Mouse (Mus musculus): ENCODE measurements around the gene Smim7.

DNA sequence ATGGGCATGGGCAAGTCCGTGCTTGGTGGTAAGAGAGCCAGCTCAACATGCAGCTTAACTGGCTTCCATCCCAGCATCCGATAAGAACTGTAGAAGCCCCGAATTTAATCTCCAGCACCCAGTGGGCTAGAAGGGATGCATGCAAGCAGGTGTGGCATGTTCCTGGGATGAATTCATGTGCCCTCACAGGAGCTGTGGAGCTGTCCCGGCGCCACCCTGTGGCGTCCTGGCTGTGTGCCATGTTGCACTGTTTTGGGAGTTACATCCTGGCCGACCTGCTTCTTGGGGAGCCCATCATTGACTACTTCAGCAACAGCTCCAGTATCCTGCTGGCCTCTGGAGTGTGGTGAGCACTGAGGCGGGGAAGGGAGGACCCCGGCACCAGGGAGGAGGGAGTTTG is 8.5 kb upstream of the Smim7 start:
- TF ChIP-seq CTCF (IDR thresholded peaks at IDR 0.05; ENCODE audit: control insufficient read depth, insufficient read depth, insufficient read length) (no peak), MYOD1 (IDR thresholded peaks at IDR 0.05; ENCODE audit: control insufficient read depth, insufficient read length, low read depth) (no peak), FOSL1 (IDR thresholded peaks at IDR 0.05; ENCODE audit: insufficient read depth, low read length, poor library complexity, severe bottlenecking) (no peak), USF1 (IDR thresholded peaks at IDR 0.05; ENCODE audit: low read depth) (no peak), MYOG (IDR thresholded peaks at IDR 0.05; ENCODE audit: control insufficient read depth, extremely low read depth, insufficient read length) (no peak), MAX (IDR thresholded peaks at IDR 0.05) (no peak), CEBPB (IDR thresholded peaks at IDR 0.05; ENCODE audit: low read depth) (no peak)

Data from C2C12 (cell line).